Mouse (Mus musculus): ENCODE data around the gene Fam129b.
A peak's percentile ranks its signal among the peaks of the same experiment; 100 is the strongest.

GRCm38 (mm10) chr2:32966689-32967631 is 91.0 kb downstream of the Fam129b start:
- TF ChIP-seq CTCF (IDR thresholded peaks at IDR 0.05; ENCODE audit: low read depth), result peak; percentile 83
- TF ChIP-seq EP300 (IDR thresholded peaks at IDR 0.05; ENCODE audit: low read depth), result no peak

Measured in liver, embryonic 14.5 days (tissue).